Mouse (Mus musculus) heart, embryonic 14.5 days (tissue): ENCODE data around the gene Lime1. TPM values are rescaled to one million over a fixed set of nuclear protein-coding genes. Genes with fewer than 3 reads are reported as not detected.

Source experiments
- ATAC-seq: fragments of 200-750 bp; cut with Nextera tagmentation; 2 replicates; pipeline ENCODE4 v1.8.0; 2017; ENCODE audit warnings: low read depth, moderate TSS enrichment; ENCODE audit not compliant: insufficient number of reproducible peaks, insufficient read depth, low FRiP score
- H3K27ac ChIP-seq, 2 experiments: fragments of 200-500 bp in 1 of 2; fragments of 300-500 bp in 1 of 2; sonication (generic) in 1 of 2; replicated peaks in 1 of 2; 2 replicates each; pipeline ENCODE4 v1.5.1; 2012 to 2014; ENCODE audit warnings: low read depth in 2 of 2, low read length in 2 of 2, control low read depth in 1 of 2, mild to moderate bottlenecking in 1 of 2, mixed read lengths in 1 of 2; ENCODE audit not compliant: control insufficient read depth in 1 of 2, insufficient read depth in 1 of 2
- H3K27me3 ChIP-seq: fragments of 300-500 bp; sonication (generic); 2 replicates; pipeline ENCODE4 v1.6.1; 2014; ENCODE audit warnings: mild to moderate bottlenecking, low read length, control low read depth; ENCODE audit not compliant: control insufficient read depth, insufficient read depth
- H3K36me3 ChIP-seq: fragments of 300-500 bp; sonication (generic); 2 replicates; pipeline ENCODE4 v1.6.1; 2014; ENCODE audit warnings: mild to moderate bottlenecking, control low read depth, low read length, mixed read lengths; ENCODE audit not compliant: control insufficient read depth, insufficient read depth
- H3K4me1 ChIP-seq, 2 experiments: fragments of 200-500 bp in 1 of 2; fragments of 300-500 bp in 1 of 2; sonication (generic) in 1 of 2; 2 replicates each; pipeline ENCODE4 v1.6.1; 2012 to 2014; ENCODE audit warnings: low read length in 2 of 2, control low read depth in 1 of 2, mixed read lengths in 1 of 2; ENCODE audit not compliant: control insufficient read depth in 2 of 2, insufficient read depth in 2 of 2
- H3K4me2 ChIP-seq: fragments of 300-500 bp; sonication (generic); 2 replicates; pipeline ENCODE4 v1.6.1; 2014; ENCODE audit warnings: mild to moderate bottlenecking, low read length
- H3K4me3 ChIP-seq, 2 experiments: fragments of 200-500 bp in 1 of 2; fragments of 300-500 bp in 1 of 2; sonication (generic) in 1 of 2; 2 replicates each; pipeline ENCODE4 v1.5.1; 2012 to 2014; ENCODE audit warnings: low read length in 2 of 2, mild to moderate bottlenecking in 2 of 2, control low read depth in 1 of 2, low read depth in 1 of 2, moderate library complexity in 1 of 2; ENCODE audit not compliant: control insufficient read depth in 1 of 2, insufficient read depth in 1 of 2
- H3K9ac ChIP-seq: fragments of 300-500 bp; sonication (generic); 2 replicates; pipeline ENCODE4 v1.6.1; 2014; ENCODE audit warnings: mild to moderate bottlenecking, low read length
- H3K9me3 ChIP-seq: fragments of 300-500 bp; sonication (generic); 2 replicates; pipeline ENCODE4 v1.6.1; 2016; ENCODE audit warnings: low read length, control low read depth; ENCODE audit not compliant: control insufficient read depth
- WGBS: fragments of 180-500 bp; shearing (Covaris S2); extraction: QIAGEN DNeasy Blood & Tissue Kit; methylation state at CpG from one replicate; pipeline ENCODE4 v1.1.7; 2014; 5-methylcytosine and 5-hydroxymethylcytosine counted together
- polyA plus RNA-seq: library from polyadenylated mRNA; unstranded; fragments of >200 nt; fragmentation: Nextera tagmentation; extraction: Ambion mirVana; gene quantifications from 2 replicates; pipeline ENCODE4 v1.2.1, GENCODE M21; 2014

Lime1 gene
- polyA plus RNA-seq, 1 experiment from 2014 or later, result 13.7 TPM

DNA sequence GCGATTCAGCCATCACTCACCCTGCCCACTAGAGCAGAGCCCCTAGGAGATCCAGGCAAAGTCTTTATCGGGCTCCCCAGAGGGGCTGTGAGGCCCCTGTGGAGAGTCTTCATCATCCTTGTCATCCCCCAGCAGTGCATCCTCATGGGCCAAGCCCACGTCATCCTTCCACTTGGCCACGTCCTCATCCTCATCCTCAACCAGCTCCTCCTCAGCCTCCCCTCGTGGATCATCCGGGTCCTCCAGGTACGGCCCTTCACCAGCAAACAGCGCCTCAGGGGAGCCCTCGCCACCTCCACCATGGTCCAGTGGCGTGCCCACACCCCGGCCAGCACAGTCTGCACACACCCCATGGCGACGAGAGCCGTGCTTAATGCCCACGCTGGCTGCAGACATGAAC lies 11.1 kb downstream of the Lime1 start:
- no peak overlapping the region for H3K27ac ChIP-seq
- no peak for ATAC-seq
- H3K4me1 ChIP-seq, result no peaks in the 10 kb centered on the region
- WGBS, result 88% methylated on average over 15 of the region's 15 CpGs
- peaks cover 65% of the 10 kb centered on the region for H3K36me3 ChIP-seq
- no peak overlapping the region for H3K4me3 ChIP-seq
- no peak overlapping the region for H3K9ac ChIP-seq
- H3K27me3 ChIP-seq, result no peaks in the 10 kb centered on the region
- no peaks in the 10 kb centered on the region for H3K9me3 ChIP-seq
- no peak overlapping the region for H3K4me2 ChIP-seq

DNA sequence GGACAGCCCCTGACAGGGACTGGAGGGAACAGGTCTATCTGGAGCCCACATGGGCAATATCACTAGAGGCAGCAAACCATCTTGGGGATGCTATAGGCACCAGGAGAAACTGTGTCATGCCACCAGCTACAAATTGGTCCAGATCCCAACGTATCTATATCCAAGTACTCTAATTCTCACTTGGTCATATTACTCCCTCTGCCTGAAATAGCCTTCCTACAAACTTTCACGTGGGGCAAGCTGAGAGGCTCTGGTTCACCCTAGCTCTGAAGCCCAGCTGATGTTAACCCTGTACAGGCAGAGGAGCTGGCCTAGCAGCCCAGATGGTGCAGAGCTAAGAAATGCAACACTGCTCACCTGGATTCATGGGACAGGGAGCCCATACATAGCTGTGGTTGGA lies 11.7 kb downstream of the Lime1 start:
- no peak overlapping the region for H3K4me2 ChIP-seq
- peaks cover 59% of the 10 kb centered on the region for H3K36me3 ChIP-seq
- no peak overlapping the region for H3K4me3 ChIP-seq
- no peak for ATAC-seq
- H3K27me3 ChIP-seq, result no peaks in the 10 kb centered on the region
- no peaks in the 10 kb centered on the region for H3K4me1 ChIP-seq
- 58% methylated on average over 2 of the region's 2 CpGs for WGBS
- H3K9ac ChIP-seq, result no peak overlapping the region
- H3K27ac ChIP-seq, result no peak overlapping the region
- H3K9me3 ChIP-seq, result no peaks in the 10 kb centered on the region

DNA sequence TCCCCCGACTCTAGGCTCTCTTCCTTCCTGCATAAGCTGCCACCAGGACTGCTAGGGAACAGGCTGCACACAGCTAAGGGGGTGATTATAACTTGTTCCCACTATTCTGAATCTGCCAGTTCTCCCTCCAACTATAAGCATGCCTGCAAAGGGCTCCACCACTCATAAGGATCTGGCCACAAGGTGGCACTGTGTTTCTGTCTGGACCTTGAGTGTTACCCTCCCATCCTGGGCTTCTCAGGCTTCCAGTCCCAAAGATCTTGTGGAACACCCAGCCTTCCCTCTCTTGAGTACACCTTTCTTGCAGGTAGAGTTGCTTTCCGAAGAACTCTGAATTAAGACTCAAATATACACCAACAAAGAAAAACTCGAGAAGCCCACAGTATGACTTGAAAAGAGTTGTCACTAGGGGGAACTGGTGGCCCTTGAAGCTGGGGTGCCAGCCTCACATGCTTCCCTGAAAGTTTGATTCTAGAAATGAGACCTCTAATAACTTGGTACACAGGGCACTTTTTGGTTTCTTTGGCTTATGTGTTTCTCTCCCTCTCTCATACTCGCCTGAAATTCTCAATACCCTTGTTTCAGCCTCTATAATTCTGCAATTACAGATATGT lies 12.8 kb downstream of the Lime1 start:
- Histone ChIP-seq H3K36me3 (peaks cover 49% of the 10 kb centered on the region), H3K4me1 (peaks cover 5 to 10% of the 10 kb centered on the region in 2 experiments), H3K9me3 (no peaks in the 10 kb centered on the region), H3K27ac (no peak overlapping the region), H3K9ac (no peak overlapping the region), H3K27me3 (no peaks in the 10 kb centered on the region), H3K4me3 (no peak overlapping the region), H3K4me2 (no peak overlapping the region)
- no peak for ATAC-seq
- 35% methylated on average over 4 of the region's 4 CpGs for WGBS

DNA sequence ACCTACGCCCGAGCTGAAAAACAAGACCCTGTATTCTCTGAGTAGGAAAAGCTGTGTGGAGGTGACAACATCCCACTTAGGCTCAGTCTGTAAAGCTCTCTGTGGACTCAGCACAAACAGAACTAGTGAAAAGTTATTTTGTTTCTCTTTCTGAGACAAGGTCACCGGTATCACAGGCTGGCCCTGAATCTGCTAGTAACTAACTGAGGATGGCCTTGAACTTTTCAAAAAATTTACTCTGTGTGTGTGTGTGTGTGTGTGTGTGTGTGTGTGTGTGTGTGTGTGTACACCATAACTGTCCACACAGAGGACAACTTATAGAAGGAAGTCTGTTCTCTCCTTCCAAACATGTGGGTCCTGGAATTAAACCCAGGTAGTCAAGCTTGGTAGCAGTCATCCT lies 14.2 kb downstream of the Lime1 start:
- peaks cover 5 to 13% of the 10 kb centered on the region in 2 experiments for H3K4me1 ChIP-seq
- 92% methylated on average over 3 of the region's 3 CpGs for WGBS
- no peak for ATAC-seq
- H3K9ac ChIP-seq, result no peak overlapping the region
- peaks cover 43% of the 10 kb centered on the region for H3K36me3 ChIP-seq
- H3K4me2 ChIP-seq, result no peak overlapping the region
- no peak overlapping the region for H3K4me3 ChIP-seq
- H3K27me3 ChIP-seq, result no peaks in the 10 kb centered on the region
- no peak overlapping the region for H3K27ac ChIP-seq
- no peaks in the 10 kb centered on the region for H3K9me3 ChIP-seq

DNA sequence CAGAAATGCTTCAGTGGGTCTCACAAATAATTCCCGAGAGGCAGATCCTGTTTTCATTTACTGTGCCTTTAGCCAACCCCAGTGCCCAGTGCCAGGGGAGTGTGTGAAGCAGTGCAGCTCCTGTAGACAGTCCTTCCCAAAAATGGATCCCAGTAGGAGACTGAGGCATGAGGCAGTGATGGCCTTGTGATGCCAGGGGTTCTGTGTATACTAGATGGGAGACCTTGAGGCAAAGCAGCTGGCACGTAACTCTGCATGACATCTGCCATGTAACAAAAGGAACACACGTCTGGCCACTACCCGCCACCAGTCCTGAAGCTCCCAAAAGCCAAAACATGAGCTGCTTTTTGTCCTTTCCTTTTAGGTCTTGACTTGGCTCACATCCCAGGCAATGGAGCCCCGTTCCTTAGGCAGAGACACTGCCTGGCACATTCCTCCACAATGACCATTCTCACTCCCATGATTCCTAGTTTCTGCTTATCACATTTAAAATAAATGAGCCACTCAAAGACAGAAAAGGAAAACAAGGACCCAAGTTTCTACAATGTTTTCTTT lies 17.4 kb downstream of the Lime1 start:
- Histone ChIP-seq H3K9me3 (no peaks in the 10 kb centered on the region), H3K4me2 (peak overlapping the region; percentile 36), H3K9ac (no peak overlapping the region; the same call in 1 of the 2 replicates), H3K36me3 (peaks cover 20% of the 10 kb centered on the region), H3K4me1 (peaks cover 5 to 13% of the 10 kb centered on the region in 2 experiments), H3K4me3 (no peak overlapping the region), H3K27me3 (no peaks in the 10 kb centered on the region), H3K27ac (peak overlapping the region; percentile 88 to 91)
- 23% methylated on average over 5 of the region's 5 CpGs for WGBS
- ATAC-seq, result peak; percentile 58

DNA sequence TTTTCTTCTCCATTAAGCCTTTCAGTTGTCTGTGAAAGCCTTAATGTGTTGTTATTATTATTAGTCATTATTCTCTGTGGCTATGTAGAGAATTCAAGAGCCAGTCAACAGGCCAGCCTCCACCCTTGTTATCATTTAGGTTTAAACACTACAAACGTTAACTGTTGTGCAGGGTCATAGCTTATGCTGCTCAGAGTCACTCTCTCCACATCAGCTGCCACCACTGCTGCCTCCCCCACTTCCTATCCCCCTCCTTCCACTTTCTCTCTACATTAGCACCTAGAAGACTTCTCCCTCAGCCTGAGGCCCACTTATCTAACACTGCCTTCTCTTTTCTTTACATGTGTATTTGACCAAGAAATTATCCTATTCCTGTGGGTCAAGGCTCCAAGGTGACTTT lies 21.6 kb downstream of the Lime1 start:
- Histone ChIP-seq H3K27me3 (no peaks in the 10 kb centered on the region), H3K36me3 (peaks cover 11% of the 10 kb centered on the region), H3K27ac (no peak overlapping the region), H3K4me2 (no peak overlapping the region), H3K4me3 (no peak overlapping the region), H3K9me3 (no peaks in the 10 kb centered on the region), H3K9ac (no peak overlapping the region), H3K4me1 (peaks cover 5 to 13% of the 10 kb centered on the region in 2 experiments)
- no peak for ATAC-seq
- 16% methylated on average over 1 of the region's 1 CpGs for WGBS

DNA sequence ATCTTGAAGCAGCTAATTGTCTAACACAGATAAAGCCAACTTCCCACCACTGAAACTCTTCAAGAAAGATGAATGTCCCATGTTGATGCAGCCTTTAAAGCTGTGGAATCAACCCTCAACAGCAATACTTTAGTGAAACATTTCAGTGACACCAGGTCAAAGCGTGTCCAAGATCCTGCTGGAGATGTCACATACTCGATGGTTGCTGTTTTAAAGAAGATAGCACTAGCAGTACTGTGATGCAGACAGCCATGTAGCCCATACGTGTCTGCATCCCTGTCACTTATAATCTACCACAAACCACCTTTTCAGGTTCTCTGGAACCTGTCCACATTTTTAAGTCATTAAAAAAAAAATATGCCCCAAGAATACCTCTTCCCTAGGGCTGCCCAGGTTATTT lies 23.8 kb downstream of the Lime1 start:
- Histone ChIP-seq H3K36me3 (peaks cover 14% of the 10 kb centered on the region), H3K9ac (no peak overlapping the region), H3K27me3 (no peaks in the 10 kb centered on the region), H3K27ac (no peak overlapping the region), H3K4me3 (no peak overlapping the region), H3K4me2 (no peak overlapping the region), H3K4me1 (no peaks in the 10 kb centered on the region), H3K9me3 (no peaks in the 10 kb centered on the region)
- ATAC-seq, result no peak
- 79% methylated on average over 3 of the region's 3 CpGs for WGBS

DNA sequence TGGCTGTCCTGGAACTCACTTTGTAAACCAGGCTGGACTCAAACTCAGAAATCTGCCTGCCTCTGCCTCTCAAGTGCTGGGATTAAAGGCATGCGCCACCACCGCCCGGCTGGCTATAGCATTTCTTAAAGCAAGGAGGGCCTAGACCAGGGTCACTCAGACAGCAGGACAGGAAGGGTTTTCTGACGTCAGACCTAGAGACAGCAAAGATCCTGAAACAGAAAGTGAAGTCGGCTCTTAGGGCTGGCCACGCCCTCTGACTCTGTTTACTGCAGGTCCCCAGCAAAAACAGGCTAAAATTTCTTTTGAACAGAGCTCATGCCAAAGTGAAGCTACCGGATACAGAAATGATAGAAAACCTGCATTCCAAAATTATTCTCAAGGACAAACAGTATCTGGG lies 29.8 kb downstream of the Lime1 start:
- Histone ChIP-seq H3K27ac (no peak overlapping the region), H3K27me3 (no peaks in the 10 kb centered on the region), H3K36me3 (peaks cover 27% of the 10 kb centered on the region), H3K4me1 (peaks cover 0 to 3% of the 10 kb centered on the region in 2 experiments; a peak in 1 of 4 replicates), H3K9me3 (no peaks in the 10 kb centered on the region), H3K4me2 (no peak overlapping the region), H3K4me3 (no peak overlapping the region), H3K9ac (no peak overlapping the region)
- ATAC-seq, result no peak
- 76% methylated on average over 7 of the region's 7 CpGs for WGBS
